Mouse (Mus musculus) lung, embryonic 16.5 days (tissue): ENCODE measurements around the gene Spata25. TPM values are rescaled to one million over a fixed set of nuclear protein-coding genes. Genes with fewer than 3 reads are reported as not detected.
"Not testable (repeated sequence)": the region's sequence is repeated elsewhere in the genome, so short reads cannot be mapped to it uniquely, and the experiment has no call there.

Experiments
- ATAC-seq: fragments of 200-750 bp; cut with Nextera tagmentation; 2 replicates; pipeline ENCODE4 v1.8.0; 2017; ENCODE audit warnings: low read depth, mild to moderate bottlenecking, moderate library complexity
- H3K27ac ChIP-seq: fragments of 300-500 bp; sonication (generic); 2 replicates; pipeline ENCODE4 v1.5.1; 2014; ENCODE audit warnings: mild to moderate bottlenecking, control low read depth, low read length
- H3K27me3 ChIP-seq: fragments of 300-500 bp; sonication (generic); 2 replicates; pipeline ENCODE4 v1.6.1; 2014; ENCODE audit warnings: low read depth, low read length, mixed read lengths; ENCODE audit not compliant: control insufficient read depth, insufficient read depth
- H3K36me3 ChIP-seq: fragments of 300-500 bp; sonication (generic); 2 replicates; pipeline ENCODE4 v1.6.1; 2014; ENCODE audit warnings: low read length; ENCODE audit not compliant: control insufficient read depth, insufficient read depth
- H3K4me1 ChIP-seq: fragments of 300-500 bp; sonication (generic); replicated peaks from 2 replicates; pipeline ENCODE4 v1.6.1; 2014; ENCODE audit warnings: low read length, mixed read lengths; ENCODE audit not compliant: control insufficient read depth, insufficient read depth
- H3K4me2 ChIP-seq: fragments of 300-500 bp; sonication (generic); 2 replicates; pipeline ENCODE4 v1.6.1; 2014; ENCODE audit warnings: low read depth, low read length, control low read depth
- H3K4me3 ChIP-seq: fragments of 300-500 bp; sonication (generic); 2 replicates; pipeline ENCODE4 v1.5.1; 2014; ENCODE audit warnings: mild to moderate bottlenecking, low read length, control low read depth
- H3K9ac ChIP-seq: fragments of 300-500 bp; sonication (generic); 2 replicates; pipeline ENCODE4 v1.6.1; 2014; ENCODE audit warnings: low read length, control low read depth
- H3K9me3 ChIP-seq: fragments of 300-500 bp; sonication (generic); 2 replicates; pipeline ENCODE4 v1.6.1; 2016; ENCODE audit warnings: low read length; ENCODE audit not compliant: control insufficient read depth
- WGBS: fragments of 180-500 bp; shearing (Covaris S2); extraction: QIAGEN DNeasy Blood & Tissue Kit; methylation state at CpG from one replicate; pipeline ENCODE4 v1.1.7; 2014; 5-methylcytosine and 5-hydroxymethylcytosine counted together
- polyA plus RNA-seq: library from polyadenylated mRNA; unstranded; fragments of >200 nt; fragmentation: Nextera tagmentation; extraction: Ambion mirVana; gene quantifications from 2 replicates; pipeline ENCODE4 v1.2.1, GENCODE M21; 2015

The Spata25 gene
- polyA plus RNA-seq, 1 experiment from 2014 or later, result not detected

DNA sequence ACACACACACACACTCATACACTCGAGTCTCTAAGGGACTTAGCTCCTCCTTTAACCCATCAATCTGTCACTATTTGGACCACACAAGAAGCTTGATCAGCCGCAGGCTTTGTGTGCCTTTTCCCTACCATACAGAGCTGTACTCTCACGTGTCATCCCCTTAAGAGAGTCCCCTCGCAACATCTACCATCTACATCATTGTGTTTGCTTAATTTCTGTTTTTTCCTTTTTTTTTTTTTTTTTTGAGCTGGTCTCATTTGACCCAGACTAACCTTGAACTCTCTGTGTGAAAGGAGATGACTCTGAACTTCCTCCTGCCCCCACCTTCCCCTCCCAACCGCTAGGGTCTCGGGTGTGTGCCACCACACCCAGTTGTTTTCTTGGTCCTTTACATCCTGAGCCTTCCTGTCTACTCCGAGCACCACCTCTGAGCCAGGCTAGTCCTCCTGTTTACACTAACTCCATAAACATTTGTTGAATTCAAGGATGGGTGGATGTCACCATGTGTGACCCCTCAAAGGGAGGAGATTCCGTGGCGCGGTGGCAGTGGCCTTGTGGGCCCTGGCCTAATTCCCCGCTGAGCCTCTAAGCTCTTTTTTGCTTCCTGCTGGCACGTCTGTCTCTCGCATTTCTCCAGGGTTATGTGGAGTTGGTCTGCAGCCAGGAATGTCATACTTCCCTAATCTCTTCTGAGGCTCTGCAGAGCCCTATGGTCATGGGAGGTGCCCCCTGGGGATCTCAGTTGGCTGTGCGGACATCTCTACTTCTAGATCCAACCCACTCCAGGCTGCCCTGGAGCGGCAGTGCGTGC, 38.6 kb upstream of the Spata25 start:
- peak; percentile 76 for ATAC-seq
- 27% methylated on average over 16 of the region's 16 CpGs for WGBS
- peak overlapping the region; percentile 89 for H3K27ac ChIP-seq
- H3K4me2 ChIP-seq, result no peak overlapping the region
- no peaks in the 10 kb centered on the region for H3K36me3 ChIP-seq
- H3K9me3 ChIP-seq, result peaks cover 7% of the 10 kb centered on the region
- no peak overlapping the region for H3K4me3 ChIP-seq
- H3K27me3 ChIP-seq, result no peaks in the 10 kb centered on the region
- peaks cover 13% of the 10 kb centered on the region for H3K4me1 ChIP-seq
- no peak overlapping the region for H3K9ac ChIP-seq

GRCm38 (mm10) chr2:164864593-164864992, 36.3 kb upstream of the Spata25 start:
- Histone ChIP-seq H3K27me3 (no peaks in the 10 kb centered on the region), H3K27ac (no peak overlapping the region), H3K36me3 (no peaks in the 10 kb centered on the region), H3K9me3 (peaks cover 7% of the 10 kb centered on the region), H3K4me1 (peaks cover 32% of the 10 kb centered on the region), H3K4me2 (no peak overlapping the region), H3K9ac (no peak overlapping the region), H3K4me3 (no peak overlapping the region)
- ATAC-seq, result no peak
- WGBS, result 57% methylated on average over 4 of the region's 4 CpGs

- not testable (repeated sequence) for H3K9ac ChIP-seq, H3K4me2 ChIP-seq, H3K9me3 ChIP-seq, H3K36me3 ChIP-seq, H3K4me3 ChIP-seq, H3K27me3 ChIP-seq, ATAC-seq
- Histone ChIP-seq H3K4me1 (peaks cover 36% of the 10 kb centered on the region), H3K27ac (peak overlapping the region; percentile 97)
- 94% methylated on average over 8 of the region's 9 CpGs for WGBS
These were observed 35.1 kb upstream of the Spata25 start for GRCm38 (mm10) chr2:164863411-164863810.

GRCm38 (mm10) chr2:164862179-164862861, 34.0 kb upstream of the Spata25 start:
- Histone ChIP-seq H3K9ac (no peak overlapping the region), H3K36me3 (no peaks in the 10 kb centered on the region), H3K9me3 (no peaks in the 10 kb centered on the region), H3K4me2 (peak overlapping the region; percentile 27; the same call in 1 of the 2 replicates), H3K27ac (peak overlapping the region; percentile 97), H3K4me3 (no peak overlapping the region), H3K4me1 (peaks cover 43% of the 10 kb centered on the region), H3K27me3 (no peaks in the 10 kb centered on the region)
- ATAC-seq, result peak; percentile 86
- 18% methylated on average over 8 of the region's 9 CpGs for WGBS

GRCm38 (mm10) chr2:164861094-164861493, 32.8 kb upstream of the Spata25 start:
- Histone ChIP-seq H3K4me3 (no peak overlapping the region), H3K9me3 (no peaks in the 10 kb centered on the region), H3K36me3 (no peaks in the 10 kb centered on the region), H3K4me2 (no peak overlapping the region), H3K9ac (no peak overlapping the region), H3K27me3 (no peaks in the 10 kb centered on the region), H3K27ac (peak overlapping the region; percentile 97), H3K4me1 (peaks cover 46% of the 10 kb centered on the region)
- WGBS, result 41% methylated on average over 4 of the region's 4 CpGs
- no peak for ATAC-seq

DNA sequence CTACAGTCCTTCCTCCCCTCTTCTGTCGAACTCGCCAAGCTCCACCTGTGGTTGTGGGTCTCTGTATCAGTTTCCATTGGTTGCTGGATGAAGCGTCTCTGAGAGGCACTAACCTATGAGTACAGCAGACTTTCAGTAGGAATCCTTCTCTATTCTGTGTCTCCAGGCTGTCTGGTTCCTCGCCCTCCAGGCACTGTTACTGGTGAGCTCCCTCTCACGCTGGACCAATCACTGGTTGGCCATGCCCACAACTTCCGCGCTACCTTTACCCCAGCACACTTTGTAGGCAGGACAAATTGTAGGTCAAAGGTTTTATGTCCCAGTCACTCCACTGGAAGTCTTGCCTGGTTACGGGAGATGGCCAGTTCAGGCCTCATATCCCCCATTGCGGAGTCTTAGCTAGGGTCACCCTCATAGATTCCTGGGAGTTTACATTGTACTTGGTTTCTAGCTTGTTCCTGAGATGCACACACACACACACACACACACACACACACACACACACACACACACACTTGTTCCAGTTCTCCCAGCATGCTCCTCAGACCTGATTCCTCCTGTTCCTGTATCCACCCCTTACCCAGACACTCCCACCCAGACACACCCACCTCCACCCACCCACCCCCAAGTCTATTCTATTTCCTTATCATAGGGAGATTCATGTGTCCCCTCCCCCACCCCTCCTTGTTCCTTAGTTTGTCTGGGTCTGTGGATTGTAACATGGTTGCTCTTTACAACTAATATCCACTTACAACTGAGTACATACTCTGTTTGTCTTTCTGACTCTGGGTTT, 31.5 kb upstream of the Spata25 start:
- Histone ChIP-seq H3K9ac (no peak overlapping the region), H3K4me3 (no peak overlapping the region), H3K36me3 (no peaks in the 10 kb centered on the region), H3K9me3 (no peaks in the 10 kb centered on the region), H3K4me1 (peaks cover 50% of the 10 kb centered on the region), H3K27ac (no peak overlapping the region), H3K27me3 (no peaks in the 10 kb centered on the region), H3K4me2 (no peak overlapping the region)
- no peak for ATAC-seq
- WGBS, result 66% methylated on average over 9 of the region's 9 CpGs

DNA sequence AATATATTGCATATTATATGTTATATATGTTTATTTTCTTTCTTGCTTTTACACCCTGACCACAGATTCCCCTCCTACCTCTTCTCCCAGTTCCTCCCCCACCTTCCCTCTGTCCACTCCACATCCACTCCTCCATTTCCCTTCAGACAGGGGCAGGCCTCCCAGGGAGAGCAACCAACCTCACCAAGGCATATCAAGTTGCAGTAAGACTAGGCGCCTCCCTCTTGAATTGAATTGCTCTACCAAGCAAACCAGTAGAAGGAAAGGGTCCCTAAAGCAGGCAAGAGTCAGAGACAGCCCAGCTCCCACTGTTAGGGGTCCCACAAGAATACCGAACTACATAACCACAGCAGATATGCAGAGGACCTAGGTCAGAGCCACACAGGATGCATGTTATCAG, 30.8 kb upstream of the Spata25 start:
- no peak for ATAC-seq
- Histone ChIP-seq H3K9ac (no peak overlapping the region), H3K27me3 (no peaks in the 10 kb centered on the region), H3K27ac (no peak overlapping the region), H3K36me3 (no peaks in the 10 kb centered on the region), H3K4me1 (peaks cover 53% of the 10 kb centered on the region), H3K4me3 (no peak overlapping the region), H3K9me3 (no peaks in the 10 kb centered on the region), H3K4me2 (no peak overlapping the region)
- 53% methylated on average over 2 of the region's 2 CpGs for WGBS

DNA sequence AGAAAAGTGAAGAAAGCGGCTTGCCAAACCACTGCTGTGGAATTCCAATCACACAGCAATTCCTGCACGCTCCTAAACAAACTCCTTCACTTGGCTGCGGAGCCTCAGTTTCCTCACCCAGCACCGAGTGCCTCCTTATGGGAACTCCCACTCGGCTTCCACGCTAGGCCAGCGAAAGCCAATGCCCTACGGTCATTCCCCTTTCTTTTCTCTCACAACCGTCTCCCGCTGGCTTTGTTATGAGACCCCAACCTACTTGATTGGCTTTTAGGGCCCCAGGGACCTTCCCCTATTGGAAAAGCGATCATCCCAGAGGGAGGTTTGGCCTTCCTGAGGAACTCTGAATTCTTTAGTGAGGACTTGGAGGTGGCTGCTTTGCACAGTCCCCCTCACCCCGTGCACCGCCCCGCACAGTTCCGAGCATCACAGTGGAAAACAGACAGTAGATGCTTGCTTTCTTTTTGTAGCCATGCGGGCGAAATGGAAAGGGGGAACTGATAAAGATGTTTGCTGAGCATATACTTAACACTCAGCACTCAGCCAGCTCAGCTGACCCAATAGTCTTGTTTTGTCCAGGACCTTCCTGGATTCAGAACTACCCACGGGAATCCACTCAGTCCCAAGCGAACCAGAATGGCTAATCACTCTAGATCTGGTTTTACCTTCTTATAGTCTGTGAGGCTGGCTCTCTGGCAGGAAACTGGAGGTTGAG, 29.7 kb upstream of the Spata25 start:
- peak overlapping the region; percentile 64 for H3K4me3 ChIP-seq
- ATAC-seq, result no peak; the same call in 1 of the 2 replicates
- no peaks in the 10 kb centered on the region for H3K36me3 ChIP-seq
- peaks cover 53% of the 10 kb centered on the region for H3K4me1 ChIP-seq
- no peaks in the 10 kb centered on the region for H3K9me3 ChIP-seq
- H3K4me2 ChIP-seq, result peak overlapping the region; percentile 72
- peak overlapping the region; percentile 49 for H3K27ac ChIP-seq
- peak overlapping the region; percentile 70 for H3K9ac ChIP-seq
- 9% methylated on average over 19 of the region's 19 CpGs for WGBS
- H3K27me3 ChIP-seq, result no peaks in the 10 kb centered on the region
